Mouse (Mus musculus): Measurements from ENCODE around the gene Sspo.
A peak's percentile ranks its signal among the peaks of the same experiment; 100 is the strongest.

Sspo gene

GRCm38 (mm10) chr6:48539860-48540259, 91.8 kb downstream of the Sspo start:
- DNase-seq (ENCODE audit: low read depth) = no peak

DNA sequence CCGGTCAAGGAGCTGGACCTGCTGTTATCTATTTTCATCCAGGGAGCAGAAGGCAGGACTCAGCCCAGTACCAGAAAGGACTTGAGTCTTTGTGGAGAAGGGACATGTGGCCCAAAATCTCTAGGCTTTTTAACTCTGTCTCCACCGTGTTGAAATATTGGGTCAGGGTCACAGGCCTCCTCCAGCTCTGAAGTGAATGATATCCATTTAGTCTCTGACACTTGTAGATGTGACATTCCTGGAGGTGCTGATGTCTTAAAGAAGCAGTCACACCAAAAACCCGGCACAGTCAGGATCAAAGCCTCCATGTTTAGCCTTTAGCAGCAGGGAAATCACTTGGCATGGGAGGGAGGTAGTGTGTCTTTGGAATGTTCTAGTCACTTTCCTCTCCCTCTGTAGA, 92.7 kb downstream of the Sspo start:
- DNase-seq (ENCODE audit: low read depth) = no peak

GRCm38 (mm10) chr6:48541560-48542450, 93.8 kb downstream of the Sspo start:
- peak; percentile 35 for DNase-seq (ENCODE audit: low read depth)

GRCm38 (mm10) chr6:48542631-48543030, 94.6 kb downstream of the Sspo start:
- DNase-seq (ENCODE audit: low read depth) = no peak

DNA sequence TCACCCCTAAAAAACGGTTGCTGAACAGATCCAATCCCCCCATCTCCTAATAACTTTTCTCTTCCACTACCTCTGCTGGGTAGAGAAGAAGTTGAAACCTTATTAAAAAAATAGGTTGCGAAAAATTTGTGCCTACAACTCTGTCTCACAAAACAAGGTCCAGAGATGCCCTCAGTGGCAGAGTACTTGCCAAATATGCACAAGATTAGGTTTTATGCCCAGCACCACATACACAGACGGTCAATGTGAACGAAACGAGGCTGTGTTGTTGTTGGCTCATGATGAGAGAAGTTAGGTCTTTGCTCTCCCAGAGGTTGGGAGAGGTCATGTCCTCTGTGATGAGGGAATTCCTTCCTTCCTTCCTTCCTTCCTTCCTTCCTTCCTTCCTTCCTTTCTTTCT, 97.2 kb downstream of the Sspo start:
- no peak for DNase-seq (ENCODE audit: low read depth)

- peak; percentile 56 for DNase-seq (ENCODE audit: low read depth)
Measured at GRCm38 (mm10) chr6:48546271-48546670, 98.2 kb downstream of the Sspo start.

- no peak for DNase-seq (ENCODE audit: low read depth)
Measured at GRCm38 (mm10) chr6:48546858-48547257, 98.8 kb downstream of the Sspo start.

- no peak for DNase-seq (ENCODE audit: low read depth)
Measured at GRCm38 (mm10) chr6:48548314-48548713, 100.3 kb downstream of the Sspo start.
